Mouse (Mus musculus) splenic B cell, adult 2 months (primary cell): ENCODE measurements around the gene Neurl2.
"Not testable (repeated sequence)": the region's sequence is repeated elsewhere in the genome, so short reads cannot be mapped to it uniquely, and the experiment has no call there.

Source experiments
- DNase-seq: peaks from one replicate; pipeline ENCODE4 v3.0.0-alpha.2; 2011; ENCODE audit warnings: low read depth, low spot score
- H3K27me3 ChIP-seq: 2 replicates; pipeline ENCODE4 v1.6.1; 2012; ENCODE audit warnings: mild to moderate bottlenecking, low read length, moderate library complexity, mixed read lengths; ENCODE audit not compliant: control insufficient read depth, poor library complexity, insufficient read depth, severe bottlenecking
- H3K36me3 ChIP-seq: 2 replicates; pipeline ENCODE4 v1.6.1; 2012; ENCODE audit warnings: mild to moderate bottlenecking, low read length, moderate library complexity, mixed read lengths; ENCODE audit not compliant: control insufficient read depth, poor library complexity, insufficient read depth, severe bottlenecking

The Neurl2 gene

DNA sequence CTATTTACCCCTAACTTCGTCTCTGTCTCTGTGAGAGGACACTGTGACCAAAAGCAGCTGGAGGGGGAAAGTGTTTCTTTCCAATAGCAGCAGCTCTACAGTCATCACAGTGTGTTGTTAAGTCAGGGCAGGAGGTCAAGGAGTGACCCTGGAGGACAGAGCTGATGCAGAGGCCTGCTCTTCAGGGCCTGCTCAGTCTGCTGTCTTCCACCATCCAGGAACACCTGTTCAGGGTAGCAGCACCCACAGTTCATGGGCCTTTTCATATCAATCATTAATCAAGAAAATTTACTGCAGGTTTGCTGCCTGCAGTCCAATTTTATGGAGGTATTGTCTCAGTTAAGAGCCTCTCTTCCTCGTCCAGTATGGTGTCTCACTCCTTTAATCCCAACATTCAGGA, 19.7 kb downstream of the Neurl2 start:
- no peak for DNase-seq
- Histone ChIP-seq H3K27me3 (no peaks in the 10 kb centered on the region), H3K36me3 (peaks cover 3% of the 10 kb centered on the region; the same call in 1 of the 2 replicates)

DNA sequence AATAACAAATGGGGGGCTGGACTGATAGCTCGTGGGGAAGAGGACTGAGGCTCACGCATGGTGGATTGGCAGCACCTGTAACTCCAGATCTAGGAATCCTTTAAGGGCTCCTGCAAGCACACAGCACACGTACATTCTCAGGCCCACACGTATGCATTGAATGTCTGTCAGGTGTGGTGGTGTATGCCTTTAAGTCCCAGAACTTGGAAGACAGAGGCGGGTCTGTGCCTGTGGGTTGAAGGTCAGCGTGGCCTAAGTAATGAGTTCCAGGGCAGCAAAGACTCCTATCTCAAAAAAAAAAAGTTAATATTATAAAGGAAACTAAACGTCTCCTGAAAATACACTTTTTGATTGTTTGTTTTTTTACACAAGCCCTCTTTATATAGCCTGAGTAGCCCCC, 26.6 kb downstream of the Neurl2 start:
- H3K36me3 ChIP-seq, result peaks cover 5% of the 10 kb centered on the region; the same call in 1 of the 2 replicates
- H3K27me3 ChIP-seq, result no peaks in the 10 kb centered on the region

DNA sequence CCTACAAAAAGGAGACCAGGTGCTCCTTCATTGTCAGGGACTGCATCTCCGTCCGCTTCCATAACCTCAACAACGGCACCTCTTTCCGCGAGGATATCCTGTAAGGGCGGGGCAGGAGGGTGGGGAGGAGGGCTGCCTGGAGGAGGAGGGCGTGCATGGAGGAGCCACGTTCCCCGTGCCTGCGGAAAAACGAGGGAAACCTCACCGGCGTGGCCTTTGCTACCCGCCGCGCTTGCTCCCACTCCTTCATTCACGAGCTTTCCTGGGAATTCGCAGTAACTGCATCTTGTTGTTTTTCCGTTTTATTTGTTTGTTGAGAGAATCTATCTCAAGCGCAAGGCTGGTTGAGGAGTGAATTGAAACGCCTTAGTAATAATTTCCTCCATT, 27.9 kb downstream of the Neurl2 start:
- peaks cover 5% of the 10 kb centered on the region; the same call in 1 of the 2 replicates for H3K36me3 ChIP-seq
- DNase-seq, result no peak
- no peaks in the 10 kb centered on the region for H3K27me3 ChIP-seq

More for the DNA sequence above, 26.6 kb downstream of the Neurl2 start:
- DNase-seq, result no peak

DNA sequence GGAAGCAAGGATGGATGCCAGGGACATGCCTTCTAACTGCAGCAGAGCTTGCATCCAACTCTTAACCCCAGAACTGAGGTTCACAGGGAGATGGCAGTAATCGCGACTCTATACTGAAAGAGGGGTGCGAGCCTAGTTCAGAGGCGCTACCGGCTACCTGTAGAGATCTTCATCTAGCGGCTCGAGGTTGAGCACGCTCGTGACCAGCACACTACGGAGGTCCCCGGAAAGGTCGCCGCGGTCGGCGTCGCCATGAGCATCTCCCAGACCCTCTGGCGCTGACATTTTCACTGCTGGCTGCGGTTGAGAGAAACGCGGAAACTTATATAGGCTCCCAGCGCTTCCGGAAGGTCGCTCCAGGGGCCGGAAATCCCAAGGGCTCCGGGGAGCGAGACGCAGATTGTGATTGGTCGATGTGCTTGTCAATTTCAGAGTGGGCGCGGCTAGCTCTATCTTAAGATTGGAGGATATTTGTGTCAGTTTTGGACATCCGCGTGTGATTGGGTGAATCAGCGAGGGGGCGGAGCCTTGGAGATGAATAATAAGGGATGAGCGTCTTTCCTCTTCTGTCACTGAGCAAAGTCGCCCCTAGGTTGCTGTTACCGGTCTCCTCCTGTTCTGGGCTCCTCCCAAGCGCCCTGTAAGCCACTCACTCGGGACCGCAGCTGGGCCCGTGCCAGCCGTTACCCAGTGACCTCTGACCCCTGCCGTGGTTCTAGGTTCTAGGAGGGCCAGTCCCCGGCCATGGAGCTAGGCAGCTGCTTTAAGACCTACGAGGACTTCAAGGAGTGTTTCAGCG, 28.5 kb downstream of the Neurl2 start, which contains the start of the genes Acot8 and Zswim3:
Gene Acot8 (minus strand): TSS at position 350 of the 799 bp plus-strand sequence.
Gene Zswim3 (plus strand): TSS at position 566 of the 799 bp plus-strand sequence.
- H3K27me3 ChIP-seq, result no peaks in the 10 kb centered on the region
- H3K36me3 ChIP-seq, result peaks cover 7% of the 10 kb centered on the region; the same call in 1 of the 2 replicates
- DNase-seq, result peak; percentile 99

DNA sequence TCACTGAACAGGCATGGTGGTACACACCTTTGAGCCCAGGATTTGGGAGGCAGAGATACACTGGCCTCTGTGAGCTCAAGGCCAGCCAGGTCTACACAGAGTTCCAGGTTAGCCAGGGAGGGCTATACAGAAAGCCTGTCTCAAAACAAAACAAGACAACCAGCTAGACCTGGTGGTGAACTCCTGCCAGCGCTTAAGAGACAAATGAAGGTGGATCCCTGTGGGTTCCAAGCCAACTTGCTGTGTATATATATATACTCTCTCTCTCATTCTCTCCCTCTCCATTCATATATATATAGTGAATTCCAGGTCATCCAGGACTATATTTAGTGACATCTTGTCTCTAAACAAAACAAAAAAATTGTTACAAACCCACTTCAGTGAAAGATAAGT, 29.3 kb downstream of the Neurl2 start:
- H3K27me3 ChIP-seq, result no peaks in the 10 kb centered on the region
- no peak for DNase-seq
- peaks cover 9% of the 10 kb centered on the region for H3K36me3 ChIP-seq

DNA sequence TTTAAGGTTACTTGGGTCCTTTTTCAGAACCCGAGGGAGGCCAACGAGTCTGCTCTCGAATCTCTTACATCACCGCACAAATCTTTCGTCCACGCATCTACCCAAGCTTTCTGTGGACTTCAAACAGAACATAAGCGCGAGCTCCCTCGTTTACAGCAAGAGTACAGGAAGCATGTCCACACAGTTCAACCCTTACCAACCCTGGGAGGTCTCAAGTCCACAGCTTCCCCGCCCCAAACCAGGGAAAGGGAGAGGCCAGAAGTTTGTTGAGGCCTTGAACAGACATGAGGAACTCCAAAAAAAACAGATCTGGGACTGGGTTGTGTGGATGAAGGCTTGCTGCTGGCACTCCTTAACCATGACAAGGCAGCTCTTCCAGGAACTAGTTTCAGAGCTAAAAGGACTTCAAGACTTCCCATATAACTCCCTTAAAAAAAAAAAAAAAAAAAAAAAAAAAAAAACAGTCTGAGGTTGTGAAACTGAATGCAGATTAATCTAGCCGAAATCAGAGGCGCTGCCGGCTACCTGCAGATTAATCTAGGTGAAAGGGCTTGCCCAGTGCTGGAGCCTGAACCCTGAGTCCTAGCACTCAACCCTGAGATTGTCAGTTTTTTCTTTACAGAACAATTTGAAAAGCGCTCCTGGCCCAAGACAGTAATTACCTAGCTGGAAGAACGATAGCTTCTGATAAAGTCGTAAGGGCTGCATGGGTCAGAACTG, 29.9 kb downstream of the Neurl2 start:
- H3K27me3 ChIP-seq, result no peaks in the 10 kb centered on the region
- peaks cover 7% of the 10 kb centered on the region; the same call in 1 of the 2 replicates for H3K36me3 ChIP-seq
- DNase-seq, result no peak

DNA sequence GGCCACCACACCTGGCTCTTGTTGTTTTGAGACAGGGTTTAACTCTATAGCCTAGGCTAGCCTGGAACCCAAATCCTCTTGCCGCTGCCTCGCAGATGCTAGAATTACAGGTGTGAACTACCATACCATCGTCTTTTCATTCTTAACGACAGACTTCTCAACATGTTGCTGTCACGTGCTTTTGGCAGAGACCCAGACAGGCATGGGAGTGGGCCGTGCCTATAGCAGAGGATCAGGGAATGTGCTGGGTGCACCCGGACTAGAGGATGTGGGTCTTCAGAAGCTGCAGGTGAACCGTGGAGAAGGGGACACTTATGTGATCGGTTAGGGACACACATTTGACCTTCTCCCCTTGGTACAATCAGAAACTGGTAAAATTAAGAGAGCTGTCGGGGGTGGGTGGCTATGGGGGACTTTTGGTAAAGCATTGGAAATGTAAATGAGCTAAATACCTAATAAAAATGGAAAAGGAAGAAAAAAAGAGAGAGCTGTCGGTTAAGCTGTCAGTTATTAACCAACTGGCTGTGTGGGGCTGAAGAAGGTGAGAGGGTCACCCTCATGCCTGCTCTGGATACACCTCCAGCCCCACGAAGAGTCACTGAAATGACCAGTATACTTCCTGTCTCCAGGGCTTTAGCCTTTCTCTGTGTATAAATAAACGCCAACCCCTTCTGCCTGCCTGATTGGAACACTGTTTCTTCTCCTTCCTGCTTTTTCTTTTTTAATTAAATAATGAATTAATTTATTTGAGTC, 32.8 kb downstream of the Neurl2 start:
- no peaks in the 10 kb centered on the region for H3K27me3 ChIP-seq
- H3K36me3 ChIP-seq, result peaks cover 9% of the 10 kb centered on the region; the same call in 1 of the 2 replicates
- no peak for DNase-seq

DNA sequence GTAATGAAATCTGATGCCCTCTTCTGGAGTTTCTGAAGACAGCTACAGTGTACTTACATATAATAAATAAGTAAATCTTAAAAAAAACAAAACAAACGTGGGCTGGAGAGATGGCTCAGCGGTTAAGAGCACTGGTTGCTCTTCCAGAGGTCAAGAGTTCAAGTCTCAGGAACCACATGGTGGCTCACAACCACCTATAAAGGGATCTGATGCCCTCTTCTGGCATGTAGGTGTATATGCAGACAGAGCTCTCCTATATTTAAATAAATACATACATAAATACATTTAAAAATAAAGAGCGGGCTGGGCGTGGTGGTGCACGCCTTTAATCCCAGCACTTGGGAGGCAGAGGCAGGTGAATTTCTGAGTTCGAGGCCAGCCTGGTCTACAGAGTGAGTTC, 34.7 kb downstream of the Neurl2 start:
- not testable (repeated sequence) for H3K27me3 ChIP-seq
- peak; percentile 57 for DNase-seq
- peaks cover 12% of the 10 kb centered on the region for H3K36me3 ChIP-seq

DNA sequence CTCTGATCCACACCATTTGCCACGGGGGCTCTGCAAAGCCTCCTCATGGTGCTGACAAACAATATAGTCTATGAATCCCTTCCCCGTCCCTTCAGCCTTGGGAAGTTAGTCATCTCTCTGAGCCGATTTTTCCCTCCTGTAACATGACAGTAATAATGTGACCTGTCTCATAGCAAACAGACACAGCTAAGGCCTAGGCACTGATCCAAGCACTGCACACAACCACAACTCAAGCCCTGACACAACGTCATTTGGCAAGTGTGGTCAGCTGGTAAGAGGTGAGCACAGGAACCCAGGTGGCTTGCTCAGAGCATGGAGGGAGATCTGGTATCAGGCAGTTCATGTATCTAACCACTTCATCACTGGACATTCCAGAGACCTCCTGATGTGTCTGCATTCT, 37.4 kb downstream of the Neurl2 start:
- no peak for DNase-seq
- H3K27me3 ChIP-seq, result no peaks in the 10 kb centered on the region
- peaks cover 9% of the 10 kb centered on the region for H3K36me3 ChIP-seq

DNA sequence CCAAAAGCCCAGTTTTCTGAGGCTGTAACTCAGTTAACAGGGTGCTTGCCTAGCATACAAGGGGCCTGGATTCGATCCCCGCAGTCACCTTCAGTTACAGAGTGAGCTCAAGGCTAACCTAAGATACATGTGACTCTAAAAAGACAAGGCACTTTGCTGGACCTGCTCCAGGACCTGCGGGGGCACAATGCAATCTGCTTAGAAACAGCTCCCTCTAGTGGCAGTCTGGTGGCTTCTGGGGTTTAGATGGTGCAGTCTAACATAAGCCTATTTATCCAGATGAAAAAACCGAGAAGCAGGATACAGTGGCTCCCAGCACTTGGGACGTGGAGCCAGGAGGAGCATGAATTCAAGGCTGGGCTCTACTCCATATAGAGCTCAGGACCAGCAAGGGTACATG, 39.0 kb downstream of the Neurl2 start:
- peak; percentile 88 for DNase-seq
- Histone ChIP-seq H3K27me3 (no peaks in the 10 kb centered on the region), H3K36me3 (peaks cover 8% of the 10 kb centered on the region)

DNA sequence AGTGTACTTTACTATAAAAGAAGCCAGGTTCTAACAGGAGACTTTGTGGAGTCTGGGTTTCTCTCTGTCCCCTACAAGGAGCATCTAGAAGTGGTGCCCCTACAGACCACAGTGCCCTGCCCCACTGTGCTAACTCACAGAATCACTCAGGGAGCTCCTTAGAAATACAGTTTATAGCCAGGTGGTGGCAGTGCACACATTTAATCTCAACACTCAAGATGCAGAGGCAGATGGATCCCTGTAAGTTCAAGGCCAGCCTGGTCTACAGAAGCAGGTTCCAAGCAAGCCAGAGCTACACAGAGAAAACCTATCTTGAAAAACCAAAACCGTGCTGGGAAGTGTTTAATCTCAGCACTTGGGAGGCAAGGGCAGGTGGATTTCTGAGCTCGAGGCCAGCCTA, 39.5 kb downstream of the Neurl2 start:
- Histone ChIP-seq H3K36me3 (peaks cover 5% of the 10 kb centered on the region), H3K27me3 (no peaks in the 10 kb centered on the region)
- peak; percentile 57 for DNase-seq

DNA sequence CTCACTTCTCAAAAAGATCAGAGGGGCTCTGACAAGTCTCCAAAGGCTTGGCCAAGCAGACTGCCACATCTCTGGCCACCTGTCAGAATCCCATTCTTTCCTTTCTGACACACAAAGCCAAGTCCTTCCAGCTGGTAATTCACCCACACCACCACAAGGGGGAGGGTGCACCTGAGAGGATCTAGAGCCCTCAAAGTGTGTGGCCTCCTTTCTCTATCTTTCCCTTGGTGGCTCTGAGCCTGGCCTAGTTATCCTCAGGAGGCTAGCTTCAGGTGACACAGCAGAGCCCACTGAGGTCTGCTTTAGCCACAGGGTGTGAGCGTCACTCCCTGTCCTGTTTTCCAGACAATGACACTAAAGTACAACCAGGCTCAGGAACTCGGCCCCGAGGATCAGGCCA, 40.0 kb downstream of the Neurl2 start:
- H3K27me3 ChIP-seq, result no peaks in the 10 kb centered on the region
- peaks cover 5% of the 10 kb centered on the region for H3K36me3 ChIP-seq
- DNase-seq, result peak; percentile 72

DNA sequence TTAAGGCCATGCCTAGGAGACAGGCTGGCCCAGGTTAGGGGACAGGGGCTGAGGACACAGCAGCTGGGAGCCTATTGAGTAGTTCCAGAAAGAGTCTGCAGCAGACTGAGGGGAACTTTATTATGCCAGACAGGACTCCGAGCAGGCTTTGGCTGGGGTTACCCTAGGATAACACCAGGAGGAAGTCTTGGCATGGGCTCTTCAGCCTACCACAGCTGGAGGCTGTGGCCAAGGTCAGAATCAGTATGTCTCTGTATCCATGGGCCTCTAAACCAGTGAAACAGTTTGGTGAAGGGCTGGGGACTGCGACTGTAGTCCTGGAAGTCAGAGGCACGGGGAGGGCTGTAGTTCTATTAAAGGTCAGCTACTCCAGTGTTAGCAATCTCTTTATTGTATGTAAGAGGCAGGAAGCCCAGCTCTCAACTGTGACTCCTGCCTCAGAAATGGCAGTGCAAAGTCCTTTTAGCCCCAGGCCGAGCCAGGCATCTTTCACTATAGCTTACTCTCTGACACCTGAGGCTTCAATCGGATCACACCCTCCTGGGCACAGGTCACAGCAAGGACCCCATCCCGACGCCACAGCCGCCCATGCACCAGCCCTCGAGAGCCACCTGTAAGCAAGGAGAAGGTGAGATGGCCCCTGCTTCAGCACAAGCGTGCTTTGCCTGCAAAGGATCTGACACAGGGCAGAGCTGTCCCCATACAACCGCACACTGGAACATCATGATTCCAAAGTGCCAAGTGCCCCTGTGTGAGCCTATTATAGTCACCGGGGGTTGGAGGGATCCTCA, 40.7 kb downstream of the Neurl2 start:
- H3K27me3 ChIP-seq, result no peaks in the 10 kb centered on the region
- no peak for DNase-seq
- H3K36me3 ChIP-seq, result peaks cover 3% of the 10 kb centered on the region

DNA sequence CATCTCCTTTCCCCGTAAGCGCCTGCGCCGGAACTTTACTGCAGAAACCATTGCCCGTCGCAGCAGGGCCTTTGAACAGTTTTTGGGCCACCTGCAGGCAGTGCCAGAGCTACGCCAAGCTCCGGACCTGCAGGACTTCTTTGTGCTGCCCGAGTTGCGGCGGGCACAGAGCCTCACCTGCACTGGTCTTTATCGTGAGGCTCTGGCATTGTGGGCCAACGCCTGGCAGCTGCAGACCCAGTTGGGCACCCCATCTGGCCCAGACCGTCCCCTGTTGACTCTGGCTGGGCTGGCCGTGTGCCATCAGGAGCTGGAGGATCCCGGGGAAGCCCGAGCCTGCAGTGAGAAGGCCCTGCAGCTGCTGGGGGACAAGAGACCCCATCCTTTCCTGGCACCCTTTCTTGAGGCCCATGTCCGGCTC, 41.4 kb downstream of the Neurl2 start:
- peaks cover 3% of the 10 kb centered on the region for H3K36me3 ChIP-seq
- no peaks in the 10 kb centered on the region for H3K27me3 ChIP-seq
- DNase-seq, result no peak
